Mouse (Mus musculus) brain, adult 2 months (tissue): ENCODE results near the gene Yju2.
A peak's percentile ranks its signal among the peaks of the same experiment; 100 is the strongest.
"Not testable (repeated sequence)": the region's sequence is repeated elsewhere in the genome, so short reads cannot be mapped to it uniquely, and the experiment has no call there.

Experiments used
- DNase-seq: peaks from one replicate; pipeline ENCODE4 v3.0.0; 2011; ENCODE audit warnings: low read depth, low spot score

The Yju2 gene

GRCm38 (mm10) chr17:55958918-55959728, at the start of gene Yju2:
Yju2 (plus strand) TSS chr17:55959099.
- peak; percentile 99 for DNase-seq

- peak; percentile 93 for DNase-seq
These were observed 27.1 kb upstream of the Yju2 start for GRCm38 (mm10) chr17:55931553-55932502.

GRCm38 (mm10) chr17:55932635-55933034, 26.3 kb upstream of the Yju2 start:
- DNase-seq = no peak

GRCm38 (mm10) chr17:55933191-55933590, 25.7 kb upstream of the Yju2 start:
- no peak for DNase-seq

GRCm38 (mm10) chr17:55944387-55944865, 14.5 kb upstream of the Yju2 start:
- not testable (repeated sequence) for DNase-seq

- DNase-seq = peak; percentile 97
These were observed 13.8 kb upstream of the Yju2 start for GRCm38 (mm10) chr17:55944866-55945682.

GRCm38 (mm10) chr17:55945696-55946095, 13.2 kb upstream of the Yju2 start:
- DNase-seq = no peak

- DNase-seq = no peak
These were observed 10.3 kb upstream of the Yju2 start for GRCm38 (mm10) chr17:55948647-55949046.

- DNase-seq = no peak
These were observed 9.5 kb upstream of the Yju2 start, which contains the start of gene Zfp119b for GRCm38 (mm10) chr17:55949400-55949799. Zfp119b (minus strand) TSS chr17:55949500.

- no peak for DNase-seq
These were observed 8.3 kb upstream of the Yju2 start for GRCm38 (mm10) chr17:55950601-55951000.

GRCm38 (mm10) chr17:55952041-55952440, 6.9 kb upstream of the Yju2 start:
- no peak for DNase-seq

GRCm38 (mm10) chr17:55952447-55953027, 6.4 kb upstream of the Yju2 start, which contains the start of gene Ebi3:
Ebi3 (plus strand) TSS chr17:55952640.
- DNase-seq = no peak

GRCm38 (mm10) chr17:55953751-55954150, 5.1 kb upstream of the Yju2 start:
- no peak for DNase-seq

GRCm38 (mm10) chr17:55954229-55954628, 4.7 kb upstream of the Yju2 start:
- DNase-seq = no peak

GRCm38 (mm10) chr17:55956129-55956528, 2.8 kb upstream of the Yju2 start:
- peak; percentile 87 for DNase-seq

GRCm38 (mm10) chr17:55956591-55956990, 2.3 kb upstream of the Yju2 start:
- DNase-seq = no peak

GRCm38 (mm10) chr17:55957168-55957567, 1.7 kb upstream of the Yju2 start:
- DNase-seq = peak; percentile 87

GRCm38 (mm10) chr17:55957726-55958583, 944 bp upstream of the Yju2 start:
- no peak for DNase-seq

- DNase-seq = no peak
These were observed 364 bp upstream of the Yju2 start for GRCm38 (mm10) chr17:55958584-55958886.
